18 mouse cellular contexts compared by ENCODE assay signal in genomic region chr8:106951707-106952106, GRCm38 (mm10). TPM values are rescaled to one million over a fixed set of nuclear protein-coding genes. Genes with fewer than 3 reads are reported as not detected.
DNase-seq lines count a peak whose midpoint lies in the region; ATAC-seq and TF ChIP-seq lines count a peak whose summit lies in the region.
"Had no signal": no experiment of that assay in that cellular context is flagged by ENCODE, and none has a peak within 500 bp of the region (broad histone marks: within the 10 kb centered on the region; RNA-seq: fewer than 3 reads in every experiment).

No protein-coding gene starts in this region.

- DNase-seq in neural tube, embryonic 10.5 days (ENCODE audit: extremely low spot score, low spot score): no peak
- DNase-seq in ES-CJ7 (ENCODE audit: low read depth, low spot score) (peak; percentile 47), ZHBTc4 (ENCODE audit: low read depth, low spot score) (peak; percentile 32)
- DNase-seq in lung, adult 2 months: no peak
- no peak for DNase-seq in cerebellum, postnatal 10 days
- DNase-seq: adrenal gland, adult 2 months; adrenal gland, postnatal 25 days; cerebellum, adult 2 months; cerebellum, postnatal 14 days; embryo, embryonic 11 days; gastrocnemius, postnatal 25 days; heart, postnatal 36 days had no signal

- TF ChIP-seq CTCF in lung, adult 2 months (IDR thresholded peaks at IDR 0.05; ENCODE audit: insufficient read depth, low read length): no peak

- H3K9me3 ChIP-seq in neural tube, embryonic 13.5 days: no peaks in the 10 kb centered on the region
- H3K9me3 ChIP-seq: embryonic facial prominence, embryonic 13.5 days; forebrain, embryonic 12.5 days; heart, embryonic 13.5 days; hindbrain, embryonic 15.5 days had no signal

- H3K4me1 ChIP-seq in neural tube, embryonic 13.5 days (replicated peaks): no peaks in the 10 kb centered on the region
- H3K4me1 ChIP-seq in lung, adult 2 months (ENCODE audit: control insufficient read depth, insufficient read depth, low read length): peaks cover 5% of the 10 kb centered on the region
- H3K4me1 ChIP-seq: forebrain, embryonic 12.5 days; heart, embryonic 13.5 days; hindbrain, embryonic 15.5 days had no signal

- ATAC-seq in neural tube, embryonic 13.5 days (ENCODE audit: low read depth): no peak
- ATAC-seq: forebrain, embryonic 16.5 days had no signal

- WGBS in neural tube, embryonic 13.5 days: 65% methylated on average over 4 of the region's 4 CpGs
- WGBS in lung, adult 2 months: 68% methylated on average over 4 of the region's 4 CpGs

- no peak overlapping the region for H3K4me2 ChIP-seq in neural tube, embryonic 13.5 days
- H3K4me2 ChIP-seq: embryonic facial prominence, embryonic 13.5 days; forebrain, embryonic 12.5 days; heart, embryonic 13.5 days; hindbrain, embryonic 15.5 days had no signal

- no peak for TF ChIP-seq POLR2A in lung, adult 2 months (IDR thresholded peaks at IDR 0.05; ENCODE audit: borderline replicate concordance, extremely low read depth, low read depth, low read length)

- no peaks in the 10 kb centered on the region for H3K36me3 ChIP-seq in neural tube, embryonic 13.5 days
- H3K36me3 ChIP-seq: forebrain, embryonic 12.5 days; hindbrain, embryonic 15.5 days had no signal

- H3K27me3 ChIP-seq in neural tube, embryonic 13.5 days: no peaks in the 10 kb centered on the region
- H3K27me3 ChIP-seq: embryonic facial prominence, embryonic 13.5 days; forebrain, embryonic 12.5 days; heart, embryonic 13.5 days; hindbrain, embryonic 15.5 days had no signal

- H3K27ac ChIP-seq in neural tube, embryonic 13.5 days (replicated peaks): no peak overlapping the region
- H3K27ac ChIP-seq: embryonic facial prominence, embryonic 13.5 days; forebrain, embryonic 12.5 days; heart, embryonic 13.5 days; hindbrain, embryonic 15.5 days had no signal

- H3K9ac ChIP-seq in neural tube, embryonic 13.5 days: 0 out of 2 replicates have a peak overlapping the region, but pooled peaks have one; percentile 8
- H3K9ac ChIP-seq: embryonic facial prominence, embryonic 13.5 days; forebrain, embryonic 12.5 days; heart, embryonic 13.5 days; hindbrain, embryonic 15.5 days had no signal

- H3K4me3 ChIP-seq in neural tube, embryonic 13.5 days: no peak overlapping the region
- no peak overlapping the region for H3K4me3 ChIP-seq in lung, adult 2 months (replicated peaks; ENCODE audit: extremely low read depth, low read depth, low read length)
- H3K4me3 ChIP-seq: embryonic facial prominence, embryonic 13.5 days; forebrain, embryonic 12.5 days; heart, embryonic 13.5 days; hindbrain, embryonic 15.5 days had no signal

RNA-seq across cellular contexts. Expression of gene Sntb2, which starts 16.2 kb away (rescaled TPM):
- polyA plus RNA-seq in neural tube, embryonic 13.5 days (2015; fragmentation: Nextera tagmentation; extraction: Ambion mirVana): 7.1 and 8.0 TPM in 2 replicates
- 9.9 and 12.1 TPM in 2 replicates for polyA plus RNA-seq in lung, adult 2 months (2012; rRNA removed)

RNA-seq across cellular contexts. Expression of gene Utp4, which starts 58.3 kb away (rescaled TPM):
- polyA plus RNA-seq in neural tube, embryonic 13.5 days (2015; fragmentation: Nextera tagmentation; extraction: Ambion mirVana): 42.2 and 46.9 TPM in 2 replicates
- 12.3 and 14.5 TPM in 2 replicates for polyA plus RNA-seq in lung, adult 2 months (2012; rRNA removed)

Comparison
In these comparisons a context has a peak if more than half of its experiments do, and no peak if none do; other contexts are left out.
1. DNase-seq: peak in ES-CJ7 (single experiment) and ZHBTc4 (single experiment); none in neural tube, embryonic 10.5 days (single experiment), lung, adult 2 months (single experiment) and cerebellum, postnatal 10 days (0 of 2).